Mouse (Mus musculus) G1E-ER4 (cell line): ENCODE data around the gene Mpo. TPM values are rescaled to one million over a fixed set of nuclear protein-coding genes. Genes with fewer than 3 reads are reported as not detected.

Experiments
- GATA1 ChIP-seq: IDR thresholded peaks from one replicate; pipeline ENCODE4 v1.8.0; 2012; ENCODE audit warnings: low read length, inconsistent platforms
- polyA plus RNA-seq: library from polyadenylated mRNA; stranded (reverse); fragments of >175 nt; gene quantifications from 2 replicates; pipeline ENCODE4 v1.2.3, GENCODE M21; 2012

Gene Mpo
- polyA plus RNA-seq, 1 experiment, result not detected

- no peak for TF ChIP-seq GATA1
These were observed 38.8 kb upstream of the Mpo start for GRCm38 (mm10) chr11:87754603-87755002.

- TF ChIP-seq GATA1, result no peak
These were observed 37.9 kb upstream of the Mpo start for GRCm38 (mm10) chr11:87755360-87756017.

GRCm38 (mm10) chr11:87756251-87756820 is 37.0 kb upstream of the Mpo start:
- no peak for TF ChIP-seq GATA1

- TF ChIP-seq GATA1, result no peak
These were observed 36.1 kb upstream of the Mpo start for GRCm38 (mm10) chr11:87757001-87757954.

GRCm38 (mm10) chr11:87758161-87758911 is 35.0 kb upstream of the Mpo start:
- TF ChIP-seq GATA1, result no peak

GRCm38 (mm10) chr11:87758957-87759608 is 34.3 kb upstream of the Mpo start:
- no peak for TF ChIP-seq GATA1

- TF ChIP-seq GATA1, result no peak
These were observed 33.8 kb upstream of the Mpo start for GRCm38 (mm10) chr11:87759609-87760005.

- no peak for TF ChIP-seq GATA1
These were observed 32.9 kb upstream of the Mpo start, which contains the start of gene Tspoap1 for GRCm38 (mm10) chr11:87760301-87761081. Gene Tspoap1, plus strand, starts transcription at chr11:87760541.

GRCm38 (mm10) chr11:87761181-87761721 is 32.1 kb upstream of the Mpo start:
- no peak for TF ChIP-seq GATA1

GRCm38 (mm10) chr11:87761806-87762701 is 31.3 kb upstream of the Mpo start:
- no peak for TF ChIP-seq GATA1

GRCm38 (mm10) chr11:87762702-87763385 is 30.5 kb upstream of the Mpo start:
- TF ChIP-seq GATA1, result no peak

GRCm38 (mm10) chr11:87763511-87763987 is 29.8 kb upstream of the Mpo start:
- no peak for TF ChIP-seq GATA1
